Mouse (Mus musculus) CD4-positive helper T cell, adult 2 months (primary cell): ENCODE measurements around the gene Sh3bp5.
"Not testable (repeated sequence)": the region's sequence is repeated elsewhere in the genome, so short reads cannot be mapped to it uniquely, and the experiment has no call there.

ENCODE experiments used
- DNase-seq: peaks from one replicate; pipeline ENCODE4 v3.0.0-alpha.2; 2012; ENCODE audit warnings: low read depth, missing footprints, low spot score

Sh3bp5 gene

DNA sequence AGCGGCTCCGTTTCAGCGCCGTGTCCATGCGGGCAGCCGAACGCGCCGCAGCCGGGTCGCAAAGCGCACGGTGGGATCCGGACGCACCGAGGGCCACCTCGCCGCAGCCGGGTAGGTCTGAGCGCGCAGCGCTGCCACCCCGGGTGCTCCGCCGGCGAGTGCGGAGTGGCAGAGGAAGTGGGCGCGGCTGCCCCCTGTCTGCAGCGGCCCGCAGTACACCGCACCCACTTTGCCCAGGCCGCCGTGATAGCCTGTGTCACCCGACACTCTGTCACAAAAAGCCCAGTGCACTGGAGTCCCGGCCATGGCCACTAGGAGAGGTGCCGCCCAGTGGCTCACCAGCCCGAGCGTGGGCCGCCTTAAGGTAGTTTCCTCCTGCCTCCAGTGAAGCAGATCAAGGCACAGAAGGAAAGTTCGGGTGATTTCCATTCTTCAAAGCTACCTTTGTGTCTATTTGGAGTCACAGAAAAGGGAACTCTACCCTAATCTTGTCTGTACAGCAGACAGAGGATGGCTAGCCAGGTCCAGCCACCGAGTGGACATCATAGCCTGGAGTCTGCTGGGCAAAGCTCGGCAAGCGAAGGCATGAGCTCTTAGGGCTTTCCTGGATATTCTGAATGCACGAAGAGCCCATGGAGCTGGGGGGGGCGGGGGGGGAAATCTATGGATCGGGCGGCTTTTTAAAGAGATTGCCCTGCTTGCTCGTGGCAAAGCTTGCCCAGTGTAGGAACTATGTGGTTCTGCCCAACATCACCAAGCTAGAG, at the start of gene Sh3bp5:
Gene Sh3bp5, minus strand, starts transcription at position 149 of the 764 bp plus-strand sequence.
- DNase-seq, result peak; percentile 94

- DNase-seq, result no peak
These were observed 46.5 kb upstream of the Sh3bp5 start for GRCm38 (mm10) chr14:31482417-31482816.

- DNase-seq, result no peak
These were observed 37.4 kb upstream of the Sh3bp5 start for GRCm38 (mm10) chr14:31473297-31473696.

- DNase-seq, result peak; percentile 68
These were observed 36.7 kb upstream of the Sh3bp5 start for GRCm38 (mm10) chr14:31472451-31473061.

- no peak for DNase-seq
These were observed 33.8 kb upstream of the Sh3bp5 start for GRCm38 (mm10) chr14:31469711-31470110.

GRCm38 (mm10) chr14:31464176-31464575, 28.3 kb upstream of the Sh3bp5 start:
- no peak for DNase-seq

GRCm38 (mm10) chr14:31462886-31463285, 27.0 kb upstream of the Sh3bp5 start:
- DNase-seq, result no peak

- peak; percentile 21 for DNase-seq
These were observed 26.3 kb upstream of the Sh3bp5 start for GRCm38 (mm10) chr14:31462226-31462625.

DNA sequence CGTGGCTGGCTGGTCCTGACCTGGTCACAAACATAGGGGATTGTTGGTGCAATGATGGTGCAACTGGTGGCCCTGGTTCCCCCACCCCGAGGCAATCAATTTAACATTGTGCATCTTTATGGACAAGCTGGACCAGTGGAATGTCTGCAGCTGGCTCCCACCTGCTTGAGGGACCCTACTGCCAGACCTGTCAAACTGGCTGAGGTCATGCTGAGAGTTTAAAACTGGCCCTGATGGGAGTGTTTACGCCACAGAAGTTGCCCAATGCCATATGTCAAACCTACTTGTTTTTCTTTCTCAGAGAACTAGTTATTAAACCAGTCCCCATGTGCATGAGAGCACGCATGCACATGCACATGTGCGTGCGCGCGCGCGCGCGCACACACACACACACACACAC, 22.1 kb upstream of the Sh3bp5 start:
- DNase-seq, result no peak

GRCm38 (mm10) chr14:31456064-31456721, 20.3 kb upstream of the Sh3bp5 start:
- no peak for DNase-seq

DNA sequence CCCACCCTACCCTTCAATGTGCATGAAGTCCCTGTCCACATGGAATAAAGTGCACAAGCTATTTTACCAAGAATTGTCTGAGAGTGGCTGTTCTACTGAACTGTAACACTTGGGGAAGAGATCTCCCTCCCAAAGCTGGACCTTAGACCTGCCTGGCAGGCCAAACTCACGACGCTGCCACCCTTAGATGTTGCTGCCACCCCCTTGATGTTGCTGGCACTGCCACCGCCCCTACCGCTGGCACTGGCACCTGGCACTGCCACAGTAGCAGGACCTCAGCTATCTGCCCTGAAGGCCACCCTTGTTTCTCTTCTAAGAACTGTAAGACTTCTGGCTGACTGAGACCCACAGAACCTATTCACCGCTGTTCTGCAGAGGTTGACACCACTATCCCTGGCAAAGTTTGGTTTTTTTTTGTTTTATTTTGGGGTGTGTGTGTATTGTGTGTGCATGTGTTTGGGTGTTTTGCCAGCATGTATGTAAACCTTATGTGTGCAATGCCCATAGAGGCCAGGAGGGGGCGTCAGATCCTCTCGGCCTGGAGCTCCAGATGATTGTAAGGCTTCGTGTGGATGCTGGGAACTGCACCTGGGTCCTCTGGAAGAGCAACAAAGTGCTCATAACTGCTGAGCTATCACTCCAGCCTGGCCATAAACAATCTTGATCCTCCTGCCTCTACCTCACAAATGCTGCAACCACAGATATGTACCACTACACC, 19.1 kb upstream of the Sh3bp5 start:
- no peak for DNase-seq

DNA sequence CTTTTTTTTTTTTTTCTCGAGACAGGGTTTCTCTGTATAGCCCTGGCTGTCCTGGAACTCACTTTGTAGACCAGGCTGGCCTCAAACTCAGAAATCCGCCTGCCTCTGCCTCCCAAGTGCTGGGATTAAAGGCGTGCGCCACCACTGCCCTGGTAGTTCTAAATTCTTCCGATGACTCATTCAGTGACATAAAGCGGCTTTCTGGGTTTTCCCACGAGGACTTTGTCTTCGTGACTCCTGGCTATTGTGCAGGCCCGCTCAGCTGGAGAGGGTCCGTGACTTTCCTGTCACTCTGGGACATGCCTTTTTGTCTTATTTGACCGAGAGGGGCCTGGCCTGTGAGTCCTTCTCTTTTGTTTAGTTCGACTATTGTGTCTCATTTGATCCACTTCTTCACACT, 18.1 kb upstream of the Sh3bp5 start:
- not testable (repeated sequence) for DNase-seq

DNA sequence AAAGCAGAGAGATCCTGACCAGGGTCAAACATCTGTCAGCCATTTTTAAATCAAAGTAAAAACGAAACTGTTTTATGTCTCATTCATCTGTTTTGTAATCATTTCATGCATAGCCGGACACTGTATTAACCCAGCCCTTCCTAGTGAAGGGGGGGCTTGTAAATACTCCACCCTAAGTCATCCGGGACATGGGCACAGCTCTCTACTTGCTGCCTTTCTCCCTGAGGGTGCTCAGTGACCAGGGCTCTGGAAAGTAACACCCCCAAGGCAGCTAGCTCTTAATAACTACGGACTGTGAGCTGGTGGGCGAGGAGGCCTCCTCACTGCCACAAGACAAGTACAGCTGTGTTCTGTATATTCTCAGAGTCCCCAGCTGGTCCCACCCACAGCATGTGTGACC, 13.1 kb upstream of the Sh3bp5 start:
- no peak for DNase-seq

DNA sequence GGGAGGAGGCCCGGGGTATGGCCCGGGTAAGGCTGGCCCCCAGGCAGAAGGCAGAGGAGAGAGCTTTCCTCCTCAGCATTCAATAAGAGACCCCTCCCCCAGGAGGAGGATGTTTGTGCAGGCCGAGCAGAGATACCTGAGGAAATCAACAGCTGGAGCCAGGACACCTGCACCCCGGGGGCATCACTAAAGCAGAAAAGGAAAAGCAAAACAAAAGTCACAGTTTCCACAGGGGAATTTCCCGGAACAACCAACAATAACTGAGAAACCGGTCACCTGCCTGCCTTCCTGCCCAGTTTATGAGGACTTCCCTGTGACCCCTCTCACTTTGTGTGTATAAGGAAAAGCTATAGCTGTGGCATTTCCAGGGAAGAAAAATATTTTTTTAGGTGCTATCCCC, 7.7 kb upstream of the Sh3bp5 start:
- no peak for DNase-seq

GRCm38 (mm10) chr14:31440725-31441124, 4.8 kb upstream of the Sh3bp5 start:
- DNase-seq, result peak; percentile 62

DNA sequence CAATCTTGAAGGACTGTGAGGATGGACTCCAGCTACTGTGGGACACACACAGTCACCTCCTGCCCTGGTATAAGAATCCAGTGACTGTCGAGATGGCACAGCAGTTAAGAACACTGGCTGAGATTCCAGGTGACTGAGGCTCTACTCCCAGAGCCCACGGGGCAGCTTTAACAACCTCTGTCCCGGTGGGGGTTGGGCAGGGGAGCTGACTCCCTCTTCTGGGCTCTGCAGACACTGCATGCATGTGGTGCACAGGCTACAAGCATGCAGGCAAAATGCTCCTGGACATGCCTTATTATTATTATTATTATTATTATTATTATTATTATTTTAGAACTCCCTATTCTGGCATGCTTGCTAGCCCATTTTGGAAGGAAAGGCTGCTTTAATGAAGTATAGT, 4.4 kb upstream of the Sh3bp5 start:
- no peak for DNase-seq

- no peak for DNase-seq
These were observed 3.4 kb upstream of the Sh3bp5 start for GRCm38 (mm10) chr14:31439279-31439678.

- no peak for DNase-seq
These were observed 2.1 kb upstream of the Sh3bp5 start for GRCm38 (mm10) chr14:31437826-31438529.

DNA sequence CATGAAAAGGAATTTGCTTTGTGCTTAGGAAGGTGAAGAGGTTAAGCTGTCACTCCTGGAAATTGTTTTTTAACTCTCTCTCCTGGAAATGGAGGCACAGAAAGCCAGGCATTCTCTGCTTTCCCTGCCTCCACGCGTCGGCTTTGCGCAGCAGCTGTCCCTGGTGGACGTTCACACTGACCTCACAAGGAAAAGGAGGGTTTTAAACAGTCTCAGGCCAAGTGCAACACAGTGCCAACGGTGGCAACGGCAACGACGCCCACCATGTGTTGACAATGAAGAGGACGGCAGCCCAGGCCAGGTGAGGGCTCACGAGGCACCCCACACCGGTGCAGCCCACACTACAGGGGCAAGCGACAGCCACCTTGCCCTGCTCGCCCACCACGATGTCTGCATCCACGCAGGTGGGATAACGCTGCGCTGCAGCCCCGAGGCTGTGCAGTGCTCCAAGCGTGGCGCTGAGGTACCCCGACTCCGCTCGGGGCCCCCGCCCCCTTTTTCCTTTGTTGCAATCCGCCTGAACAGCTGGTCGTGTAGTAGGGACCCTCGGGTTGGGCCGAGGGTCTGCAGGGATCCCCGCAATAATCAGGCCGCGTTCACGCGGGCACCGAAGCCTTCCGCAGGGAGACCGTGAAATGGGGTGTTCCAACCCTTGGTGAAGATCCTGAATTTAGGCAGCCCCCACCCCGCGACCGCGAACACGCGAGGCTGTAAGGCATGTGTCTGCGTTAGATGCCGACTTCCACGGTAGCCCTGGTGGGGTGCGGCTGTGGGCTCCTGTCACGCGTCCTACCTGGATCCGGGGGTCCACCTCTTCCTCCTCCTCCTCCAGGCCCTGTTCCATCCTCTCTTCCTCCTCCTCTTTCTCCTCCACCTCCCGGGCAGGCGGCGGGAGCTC, 611 bp downstream of the Sh3bp5 start:
- no peak for DNase-seq

DNA sequence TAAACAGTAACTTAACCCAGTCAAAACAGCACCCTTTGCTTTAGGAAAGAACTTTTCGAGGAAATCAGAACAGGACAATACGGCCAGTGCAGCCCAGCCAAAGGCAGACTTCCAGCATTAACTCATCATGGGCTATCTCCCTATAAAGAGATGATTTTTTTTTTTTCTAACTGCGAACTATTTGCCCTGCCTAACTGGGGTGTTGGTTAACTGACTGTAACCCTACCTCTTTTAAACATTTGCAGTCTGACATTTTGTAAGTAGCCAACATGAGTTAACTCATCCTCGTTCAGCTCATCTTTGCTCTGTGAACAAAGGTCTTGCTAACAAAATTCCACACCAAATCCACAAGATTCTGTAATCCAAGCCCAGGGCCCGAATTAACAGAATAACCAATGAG, 1.5 kb downstream of the Sh3bp5 start:
- no peak for DNase-seq
